Mouse (Mus musculus) thymus, adult 2 months (tissue): ENCODE results near the gene Il12rb2. TPM values are rescaled to one million over a fixed set of nuclear protein-coding genes. Genes with fewer than 3 reads are reported as not detected.

Experiments used
- DNase-seq: peaks from one replicate; pipeline ENCODE4 v3.0.0; 2021
- H3K27ac ChIP-seq: fragments of 200-500 bp; 2 replicates; pipeline ENCODE4 v1.5.1; 2012; ENCODE audit warnings: low read length, control low read depth; ENCODE audit not compliant: control insufficient read depth, insufficient read depth
- H3K27me3 ChIP-seq: fragments of 200-500 bp; 2 replicates; pipeline ENCODE4 v1.6.1; 2012; ENCODE audit warnings: mild to moderate bottlenecking, low read length, moderate library complexity, mixed read lengths; ENCODE audit not compliant: control insufficient read depth, insufficient read depth
- H3K36me3 ChIP-seq: fragments of 200-500 bp; 2 replicates; pipeline ENCODE4 v1.6.1; 2012; ENCODE audit warnings: mild to moderate bottlenecking, low read length, moderate library complexity; ENCODE audit not compliant: control insufficient read depth, insufficient read depth
- H3K4me1 ChIP-seq: fragments of 200-500 bp; replicated peaks from 2 replicates; pipeline ENCODE4 v1.6.1; 2012; ENCODE audit warnings: low read length; ENCODE audit not compliant: control insufficient read depth, insufficient read depth
- H3K4me3 ChIP-seq: fragments of 200-500 bp; 2 replicates; pipeline ENCODE4 v1.5.1; 2012; ENCODE audit warnings: mild to moderate bottlenecking, low read length, control low read depth, moderate library complexity; ENCODE audit not compliant: control insufficient read depth, insufficient read depth
- CTCF ChIP-seq: fragments of 200-500 bp; IDR thresholded peaks from 2 replicates; pipeline ENCODE4 v1.5.1; 2012; ENCODE audit warnings: mild to moderate bottlenecking, control low read depth, low read length, moderate library complexity, borderline replicate concordance; ENCODE audit not compliant: control insufficient read depth, poor library complexity, insufficient read depth; ENCODE audit errors: extremely low read depth
- POLR2A ChIP-seq: fragments of 200-500 bp; IDR thresholded peaks from 2 replicates; pipeline ENCODE4 v1.6.1; 2012; ENCODE audit warnings: mild to moderate bottlenecking, low read length, control low read depth, moderate library complexity; ENCODE audit not compliant: control insufficient read depth, poor library complexity, insufficient read depth; ENCODE audit errors: extremely low read depth
- WGBS: fragments of 180-500 bp; shearing (Covaris S2); methylation state at CpG from one replicate; pipeline ENCODE4 v1.1.7; 2018; 5-methylcytosine and 5-hydroxymethylcytosine counted together
- polyA plus RNA-seq: library from polyadenylated mRNA; depleted of rRNA; stranded (reverse); fragments of >200 nt; gene quantifications from 2 replicates; pipeline ENCODE4 v1.2.3, GENCODE M21; 2012

The Il12rb2 gene
- polyA plus RNA-seq, 1 experiment, result 6.6 TPM

GRCm38 (mm10) chr6:67314697-67315096 is 61.3 kb downstream of the Il12rb2 start:
- TF ChIP-seq POLR2A (no peak), CTCF (no peak)
- H3K27ac ChIP-seq, result no peak overlapping the region
- no peak for DNase-seq
- peaks cover 3% of the 10 kb centered on the region for H3K4me1 ChIP-seq
- WGBS, result 98% methylated on average over 1 of the region's 1 CpGs
- no peaks in the 10 kb centered on the region; the same call in 1 of the 2 replicates for H3K36me3 ChIP-seq
- no peak overlapping the region for H3K4me3 ChIP-seq
- no peaks in the 10 kb centered on the region for H3K27me3 ChIP-seq

- 88% methylated on average over 3 of the region's 3 CpGs for WGBS
- Histone ChIP-seq H3K27me3 (no peaks in the 10 kb centered on the region), H3K4me1 (no peaks in the 10 kb centered on the region), H3K27ac (no peak overlapping the region), H3K4me3 (no peak overlapping the region), H3K36me3 (no peaks in the 10 kb centered on the region; the same call in 1 of the 2 replicates)
- TF ChIP-seq CTCF (no peak), POLR2A (no peak)
- no peak for DNase-seq
These were observed 66.2 kb downstream of the Il12rb2 start for GRCm38 (mm10) chr6:67309752-67310151.

DNA sequence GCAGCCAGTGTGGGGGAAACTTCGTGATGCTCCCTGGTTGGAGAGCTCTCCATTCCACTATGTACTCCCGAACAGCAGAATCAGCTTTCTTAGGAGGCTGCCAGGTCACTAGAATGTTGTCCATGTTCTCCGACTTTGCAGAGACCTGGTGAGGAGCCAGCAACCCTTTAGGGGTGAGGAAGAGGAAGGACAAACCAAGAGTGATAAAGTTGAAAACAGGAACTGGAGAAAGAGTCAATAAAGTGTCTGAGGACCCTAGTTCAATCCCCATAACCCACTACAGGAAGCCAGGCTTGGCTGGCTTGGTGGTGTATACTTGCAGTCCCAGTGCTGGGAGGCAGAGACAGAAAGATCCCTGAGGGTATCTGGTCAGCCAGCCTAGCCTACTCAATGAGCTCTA is 67.0 kb downstream of the Il12rb2 start:
- Histone ChIP-seq H3K4me1 (peaks cover 5% of the 10 kb centered on the region; the same call in 1 of the 2 replicates), H3K27ac (no peak overlapping the region), H3K36me3 (no peaks in the 10 kb centered on the region), H3K27me3 (no peaks in the 10 kb centered on the region), H3K4me3 (no peak overlapping the region)
- no peak for TF ChIP-seq CTCF
- TF ChIP-seq POLR2A, result no peak
- DNase-seq, result no peak
- WGBS, result 95% methylated on average over 3 of the region's 3 CpGs

- TF ChIP-seq CTCF, result no peak
- TF ChIP-seq POLR2A, result no peak
- Histone ChIP-seq H3K4me1 (peaks cover 17% of the 10 kb centered on the region), H3K36me3 (no peaks in the 10 kb centered on the region), H3K27ac (peak overlapping the region; percentile 60), H3K4me3 (no peak overlapping the region), H3K27me3 (no peaks in the 10 kb centered on the region)
- 94% methylated on average over 10 of the region's 10 CpGs for WGBS
- no peak for DNase-seq
These were observed 72.8 kb downstream of the Il12rb2 start for GRCm38 (mm10) chr6:67303210-67303609.

DNA sequence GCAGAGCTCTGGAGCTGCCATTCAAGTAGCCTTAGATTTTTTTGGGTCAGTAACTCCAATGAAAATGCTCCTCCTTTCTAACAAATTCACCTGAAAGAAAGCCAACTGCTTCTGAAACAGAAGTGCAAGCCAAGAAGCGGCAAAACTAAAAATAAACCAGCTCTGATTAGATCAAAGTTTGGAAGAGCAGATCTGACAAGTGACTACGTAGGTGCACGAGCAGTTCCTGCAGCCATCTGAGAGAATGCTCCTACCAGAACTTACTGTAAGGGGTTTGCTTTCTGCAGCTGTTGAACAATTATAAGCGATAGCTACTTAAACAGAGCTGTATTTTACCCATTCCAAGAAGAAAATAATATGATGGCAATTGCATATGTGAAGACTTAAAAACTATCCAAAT is 73.5 kb downstream of the Il12rb2 start:
- WGBS, result 7% methylated on average over 4 of the region's 4 CpGs
- Histone ChIP-seq H3K4me3 (no peak overlapping the region), H3K36me3 (no peaks in the 10 kb centered on the region), H3K27ac (no peak overlapping the region), H3K27me3 (no peaks in the 10 kb centered on the region), H3K4me1 (peaks cover 17% of the 10 kb centered on the region)
- peak; percentile 23 for DNase-seq
- no peak for TF ChIP-seq CTCF
- TF ChIP-seq POLR2A, result no peak

DNA sequence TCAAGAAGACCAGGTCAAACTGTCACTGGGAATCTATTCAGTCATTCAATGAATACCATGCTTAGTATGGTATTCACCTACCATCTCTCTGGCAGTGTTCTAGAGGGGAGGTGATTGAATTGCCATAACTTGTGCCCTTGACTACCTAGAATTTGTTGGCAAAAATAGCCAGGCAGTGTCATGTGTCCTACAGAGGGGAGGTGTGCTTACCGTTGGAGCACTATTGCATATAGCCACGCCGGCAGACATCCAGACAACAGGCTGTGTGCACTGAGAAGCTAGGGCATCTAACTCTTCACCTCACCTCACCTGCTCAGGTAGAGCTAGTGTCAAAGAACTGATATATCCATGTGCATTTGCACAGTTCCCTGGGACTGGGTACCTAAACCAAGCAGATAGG is 74.8 kb downstream of the Il12rb2 start:
- no peaks in the 10 kb centered on the region for H3K27me3 ChIP-seq
- no peak for DNase-seq
- TF ChIP-seq POLR2A, result no peak
- no peak for TF ChIP-seq CTCF
- H3K36me3 ChIP-seq, result no peaks in the 10 kb centered on the region
- H3K4me3 ChIP-seq, result no peak overlapping the region
- WGBS, result 93% methylated on average over 3 of the region's 3 CpGs
- no peak overlapping the region for H3K27ac ChIP-seq
- peaks cover 17% of the 10 kb centered on the region for H3K4me1 ChIP-seq

DNA sequence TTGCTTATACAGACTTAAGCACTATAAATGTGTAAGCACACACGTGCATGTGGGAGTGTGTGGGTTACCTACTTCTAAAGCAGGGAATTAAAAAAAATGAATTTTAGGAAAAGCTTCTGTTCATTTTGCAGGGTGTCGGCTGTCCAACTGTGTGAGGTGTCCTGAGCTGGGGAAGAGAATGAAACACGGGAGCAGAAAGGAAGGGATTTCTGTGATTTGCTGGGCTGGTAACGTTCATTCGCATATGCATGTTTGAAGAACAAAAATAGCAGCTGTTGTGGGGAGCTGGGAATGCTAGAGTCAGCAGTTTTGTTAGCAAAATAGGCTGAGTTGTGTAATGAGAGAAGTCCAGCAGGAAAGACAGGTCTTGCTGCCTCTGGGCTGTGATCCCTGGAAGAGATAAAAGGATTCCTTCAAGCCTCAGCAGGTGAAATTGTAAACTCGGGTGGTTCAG is 75.3 kb downstream of the Il12rb2 start:
- no peak overlapping the region for H3K27ac ChIP-seq

More for the DNA sequence above, 75.3 kb downstream of the Il12rb2 start:
- H3K4me1 ChIP-seq, result peaks cover 17% of the 10 kb centered on the region
- no peak overlapping the region for H3K4me3 ChIP-seq
- 88% methylated on average over 6 of the region's 6 CpGs for WGBS
- DNase-seq, result no peak
- H3K27me3 ChIP-seq, result no peaks in the 10 kb centered on the region
- H3K36me3 ChIP-seq, result no peaks in the 10 kb centered on the region
- no peak for TF ChIP-seq POLR2A
- TF ChIP-seq CTCF, result no peak
